Mouse (Mus musculus) stomach, embryonic 14.5 days (tissue): Measurements from ENCODE around the gene Nrcam. TPM values are rescaled to one million over a fixed set of nuclear protein-coding genes. Genes with fewer than 3 reads are reported as not detected.

Experiments
- ATAC-seq: fragments of 200-750 bp; cut with Nextera tagmentation; 2 replicates; pipeline ENCODE4 v1.8.0; 2017; ENCODE audit warnings: low read depth, moderate TSS enrichment; ENCODE audit not compliant: insufficient number of reproducible peaks, insufficient read depth, low FRiP score
- H3K27ac ChIP-seq: fragments of 300-500 bp; sonication (generic); 2 replicates; pipeline ENCODE4 v1.5.1; 2014; ENCODE audit warnings: mild to moderate bottlenecking, low read length, moderate library complexity, mixed read lengths
- H3K27me3 ChIP-seq: fragments of 300-500 bp; sonication (generic); 2 replicates; pipeline ENCODE4 v1.6.1; 2014; ENCODE audit warnings: low read length, control low read depth, mixed read lengths; ENCODE audit not compliant: control insufficient read depth, insufficient read depth
- H3K36me3 ChIP-seq: fragments of 300-500 bp; sonication (generic); 2 replicates; pipeline ENCODE4 v1.6.1; 2014; ENCODE audit warnings: mild to moderate bottlenecking, control low read depth, low read length, moderate library complexity, mixed read lengths; ENCODE audit not compliant: control insufficient read depth, insufficient read depth
- H3K4me1 ChIP-seq: fragments of 300-500 bp; sonication (generic); 2 replicates; pipeline ENCODE4 v1.6.1; 2014; ENCODE audit warnings: low read length, control low read depth, mixed read lengths; ENCODE audit not compliant: control insufficient read depth, insufficient read depth
- H3K4me2 ChIP-seq: fragments of 300-500 bp; sonication (generic); replicated peaks from 2 replicates; pipeline ENCODE4 v1.6.1; 2014; ENCODE audit warnings: low read depth, low read length, control low read depth
- H3K4me3 ChIP-seq: fragments of 300-500 bp; sonication (generic); 2 replicates; pipeline ENCODE4 v1.5.1; 2014; ENCODE audit warnings: low read depth, low read length, control low read depth
- H3K9ac ChIP-seq: fragments of 300-500 bp; sonication (generic); replicated peaks from 2 replicates; pipeline ENCODE4 v1.6.1; 2014; ENCODE audit warnings: low read depth, mild to moderate bottlenecking, control low read depth, low read length, moderate library complexity, mixed read lengths
- H3K9me3 ChIP-seq: fragments of 300-500 bp; sonication (generic); 2 replicates; pipeline ENCODE4 v1.6.1; 2016; ENCODE audit warnings: low read depth, low read length, control low read depth; ENCODE audit not compliant: control insufficient read depth
- WGBS: fragments of 180-500 bp; shearing (Covaris S2); extraction: QIAGEN DNeasy Blood & Tissue Kit; methylation state at CpG from one replicate; pipeline ENCODE4 v1.1.7; 2014; 5-methylcytosine and 5-hydroxymethylcytosine counted together
- polyA plus RNA-seq: library from polyadenylated mRNA; unstranded; fragments of >200 nt; fragmentation: Nextera tagmentation; extraction: Ambion mirVana; gene quantifications from 2 replicates; pipeline ENCODE4 v1.2.1, GENCODE M21; 2014

The Nrcam gene
- polyA plus RNA-seq, 1 experiment from 2014 or later, result 10.1 TPM

DNA sequence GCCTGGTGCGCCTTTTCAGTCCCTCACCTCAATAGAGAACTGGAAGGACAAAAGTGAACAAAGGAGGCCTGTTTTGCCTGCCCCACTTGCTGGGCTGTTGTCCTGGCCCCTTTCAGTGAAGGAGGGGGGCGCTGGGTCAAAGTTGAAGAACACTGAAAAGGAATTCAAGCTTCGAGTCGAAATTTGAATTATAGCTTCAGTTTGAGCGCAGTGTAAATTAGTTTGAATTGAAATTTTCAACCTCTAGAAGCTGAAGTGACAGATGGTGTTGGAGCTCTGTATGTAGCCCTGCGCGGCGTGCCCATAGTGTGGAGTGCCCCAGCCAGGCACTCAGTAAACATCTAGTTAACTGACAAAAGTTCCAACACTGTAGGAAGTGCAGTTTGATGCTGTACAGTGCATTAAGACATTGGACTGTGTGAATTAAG, 9.5 kb downstream of the Nrcam start:
- H3K36me3 ChIP-seq, result no peaks in the 10 kb centered on the region
- ATAC-seq, result no peak

DNA sequence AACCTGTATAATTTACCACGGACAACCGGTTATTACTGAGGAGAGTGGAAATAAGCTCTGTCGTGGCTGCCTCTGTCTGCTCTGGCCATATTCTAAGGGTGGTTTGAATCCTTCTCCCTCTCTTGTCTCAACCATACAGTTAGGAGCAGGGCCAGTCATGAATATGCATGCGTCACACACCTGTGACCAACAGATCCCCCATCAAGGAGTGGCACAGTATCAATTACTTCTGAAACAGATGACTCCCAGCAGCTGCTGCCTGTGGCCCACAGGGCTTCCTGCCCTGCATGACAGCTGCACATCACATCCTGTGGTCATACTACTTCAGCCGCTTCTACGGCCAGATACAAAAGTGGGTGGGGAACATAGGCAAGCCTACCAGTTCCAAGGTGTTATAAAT, 15.4 kb downstream of the Nrcam start:
- WGBS, result 65% methylated on average over 6 of the region's 6 CpGs
- no peak overlapping the region for H3K4me2 ChIP-seq
- H3K27ac ChIP-seq, result no peak overlapping the region
- no peaks in the 10 kb centered on the region for H3K36me3 ChIP-seq
- no peaks in the 10 kb centered on the region for H3K9me3 ChIP-seq
- no peaks in the 10 kb centered on the region for H3K27me3 ChIP-seq
- no peak overlapping the region for H3K9ac ChIP-seq
- no peak overlapping the region for H3K4me3 ChIP-seq
- no peak for ATAC-seq
- H3K4me1 ChIP-seq, result no peaks in the 10 kb centered on the region

More for the DNA sequence above, 9.5 kb downstream of the Nrcam start:
- Histone ChIP-seq H3K4me2 (no peak overlapping the region), H3K9ac (no peak overlapping the region), H3K27me3 (no peaks in the 10 kb centered on the region), H3K9me3 (no peaks in the 10 kb centered on the region), H3K4me3 (no peak overlapping the region), H3K27ac (no peak overlapping the region), H3K4me1 (no peaks in the 10 kb centered on the region)
- 36% methylated on average over 8 of the region's 8 CpGs for WGBS

DNA sequence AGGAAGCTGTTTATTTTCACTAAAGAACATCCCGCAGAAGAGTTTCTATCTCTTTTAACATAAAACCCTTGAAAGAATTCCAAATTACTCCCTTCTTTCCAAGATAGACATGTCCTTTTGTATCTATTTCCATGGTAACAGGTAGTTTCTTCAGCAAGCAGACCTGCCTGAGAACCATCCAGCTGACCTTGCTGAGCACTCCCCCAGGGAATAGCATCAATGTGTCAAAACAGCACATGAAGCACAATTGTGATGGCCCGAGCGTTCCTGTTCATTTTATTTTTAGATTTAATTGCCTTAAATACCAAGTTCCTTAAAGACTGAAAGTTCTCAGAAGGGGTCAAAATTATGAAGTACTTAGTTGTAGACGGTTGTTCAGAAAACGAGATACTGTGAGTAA, 16.6 kb downstream of the Nrcam start:
- Histone ChIP-seq H3K27me3 (no peaks in the 10 kb centered on the region), H3K4me1 (no peaks in the 10 kb centered on the region), H3K36me3 (no peaks in the 10 kb centered on the region), H3K4me3 (no peak overlapping the region), H3K9me3 (no peaks in the 10 kb centered on the region), H3K4me2 (no peak overlapping the region), H3K9ac (no peak overlapping the region), H3K27ac (no peak overlapping the region)
- WGBS, result 61% methylated on average over 5 of the region's 5 CpGs
- ATAC-seq, result no peak

DNA sequence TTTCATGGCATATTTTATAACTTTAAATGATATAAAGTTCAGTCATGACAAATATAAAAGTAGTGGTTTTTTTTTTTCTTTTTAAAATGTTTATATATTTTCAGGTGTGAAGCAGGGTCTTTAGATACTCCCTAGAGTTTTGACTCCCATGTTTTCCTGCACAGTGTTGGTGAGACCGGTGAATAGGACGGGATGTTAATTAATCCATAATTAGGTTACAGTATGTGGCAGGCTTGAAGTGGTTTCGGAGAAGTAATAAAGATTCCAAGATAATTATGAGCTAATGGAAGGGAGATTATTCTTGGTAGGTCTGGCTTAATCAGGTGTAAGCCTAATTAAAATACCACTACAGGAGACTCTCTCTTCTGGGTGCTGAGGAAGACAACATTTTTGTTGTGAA, 17.5 kb downstream of the Nrcam start:
- Histone ChIP-seq H3K4me2 (no peak overlapping the region), H3K9me3 (no peaks in the 10 kb centered on the region), H3K36me3 (no peaks in the 10 kb centered on the region), H3K9ac (no peak overlapping the region), H3K27ac (no peak overlapping the region), H3K27me3 (no peaks in the 10 kb centered on the region), H3K4me1 (no peaks in the 10 kb centered on the region), H3K4me3 (no peak overlapping the region)
- no peak for ATAC-seq
- 77% methylated on average over 3 of the region's 3 CpGs for WGBS

DNA sequence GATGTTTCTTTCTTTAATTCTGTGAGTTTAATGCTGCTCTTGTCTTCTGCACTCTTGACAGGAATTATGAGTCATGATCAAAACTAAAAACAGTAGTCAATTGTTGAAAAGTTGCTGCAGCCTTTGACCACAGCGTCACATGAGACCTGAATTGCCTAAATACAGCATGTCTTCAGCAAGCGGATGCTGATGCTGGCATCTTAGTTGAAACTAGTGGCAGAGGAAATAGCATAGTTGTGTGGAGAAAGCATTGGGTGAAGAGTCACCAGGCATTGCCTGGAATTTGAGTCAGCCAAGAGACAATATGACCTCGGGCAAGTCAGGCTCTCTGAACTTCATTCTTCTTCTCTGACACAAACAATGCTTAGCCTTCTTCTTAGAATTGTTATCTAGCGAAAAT, 26.4 kb downstream of the Nrcam start:
- WGBS, result 79% methylated on average over 4 of the region's 4 CpGs
- Histone ChIP-seq H3K9ac (no peak overlapping the region), H3K4me3 (no peak overlapping the region), H3K4me1 (no peaks in the 10 kb centered on the region), H3K4me2 (no peak overlapping the region), H3K36me3 (no peaks in the 10 kb centered on the region), H3K9me3 (no peaks in the 10 kb centered on the region), H3K27me3 (no peaks in the 10 kb centered on the region), H3K27ac (no peak overlapping the region)
- no peak for ATAC-seq

DNA sequence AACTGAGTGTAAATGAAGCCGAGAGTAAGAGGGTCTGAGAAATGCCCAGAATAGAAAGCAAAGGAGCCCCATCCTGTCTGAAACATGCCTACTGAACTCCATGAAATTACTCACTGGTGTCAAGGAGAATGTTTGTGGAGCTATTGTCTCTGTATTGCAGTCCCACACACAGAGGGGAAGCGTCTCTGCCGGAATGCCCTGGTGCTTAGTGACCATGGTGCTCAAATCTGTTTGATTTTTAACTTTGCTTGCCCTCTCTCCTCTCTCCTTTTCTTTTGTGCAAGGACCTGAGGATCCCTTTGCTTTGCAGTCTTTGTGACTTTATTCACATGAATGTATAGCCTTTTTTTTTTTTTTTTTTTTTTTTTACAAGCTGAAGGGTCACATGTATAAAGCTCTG, 28.8 kb downstream of the Nrcam start:
- WGBS, result 40% methylated on average over 3 of the region's 3 CpGs
- ATAC-seq, result no peak
- no peaks in the 10 kb centered on the region for H3K4me1 ChIP-seq
- no peaks in the 10 kb centered on the region for H3K27me3 ChIP-seq
- H3K36me3 ChIP-seq, result no peaks in the 10 kb centered on the region
- H3K27ac ChIP-seq, result no peak overlapping the region
- no peak overlapping the region for H3K4me2 ChIP-seq
- no peak overlapping the region for H3K9ac ChIP-seq
- H3K9me3 ChIP-seq, result no peaks in the 10 kb centered on the region
- no peak overlapping the region for H3K4me3 ChIP-seq

DNA sequence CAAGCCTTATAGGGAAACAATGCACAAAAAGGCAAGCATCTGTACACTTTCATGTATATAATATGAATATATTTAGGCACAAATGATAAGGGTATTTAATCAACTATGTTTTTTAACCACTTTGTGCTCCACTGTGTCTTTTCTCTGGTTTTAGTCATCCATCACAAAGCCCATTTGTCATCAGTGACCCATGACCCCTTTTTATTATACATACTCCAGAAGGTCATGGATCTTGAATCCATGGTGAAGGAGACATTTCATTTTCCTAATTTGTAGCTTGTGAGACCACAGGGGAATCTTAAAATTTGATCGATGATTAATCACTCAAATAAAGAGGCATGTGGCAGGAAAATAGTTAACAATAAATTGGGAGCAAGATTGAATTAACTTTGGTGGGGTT, 29.2 kb downstream of the Nrcam start:
- Histone ChIP-seq H3K36me3 (no peaks in the 10 kb centered on the region), H3K9ac (no peak overlapping the region), H3K27me3 (no peaks in the 10 kb centered on the region), H3K4me3 (no peak overlapping the region), H3K9me3 (no peaks in the 10 kb centered on the region), H3K27ac (no peak overlapping the region), H3K4me2 (no peak overlapping the region), H3K4me1 (no peaks in the 10 kb centered on the region)
- ATAC-seq, result no peak
- WGBS, result 79% methylated on average over 1 of the region's 1 CpGs

DNA sequence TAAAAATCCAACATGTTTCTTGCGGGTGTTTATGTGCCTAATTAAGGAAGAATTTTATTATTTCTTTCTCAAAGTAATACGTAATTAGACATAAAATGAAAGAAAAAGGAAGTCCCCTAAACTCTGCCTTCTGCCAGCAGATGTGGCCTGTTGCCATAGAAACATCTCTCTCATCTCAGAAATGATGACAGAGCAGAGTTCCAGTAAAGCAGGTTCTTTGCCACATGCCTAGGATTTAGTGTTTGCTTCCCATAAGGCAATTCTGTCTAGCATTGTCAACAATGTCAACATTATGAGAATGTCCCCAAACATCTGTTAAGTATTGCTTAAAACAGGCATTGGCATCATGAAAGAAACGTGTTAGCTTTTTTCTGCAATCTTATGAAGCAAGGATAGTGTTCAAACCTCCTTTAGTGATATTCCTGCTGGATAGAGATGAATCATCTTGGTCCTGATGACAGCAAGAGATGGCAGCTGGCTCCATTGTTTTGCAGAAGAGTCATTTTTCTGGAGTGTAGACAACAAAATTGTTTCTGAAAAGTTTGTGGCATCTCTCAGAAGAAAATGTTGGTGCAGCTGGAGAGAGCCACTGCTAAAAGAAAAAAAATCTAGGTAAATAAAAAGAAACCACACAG, 42.5 kb downstream of the Nrcam start:
- ATAC-seq, result no peak
- WGBS, result 64% methylated on average over 3 of the region's 3 CpGs
- H3K4me2 ChIP-seq, result no peak overlapping the region

DNA sequence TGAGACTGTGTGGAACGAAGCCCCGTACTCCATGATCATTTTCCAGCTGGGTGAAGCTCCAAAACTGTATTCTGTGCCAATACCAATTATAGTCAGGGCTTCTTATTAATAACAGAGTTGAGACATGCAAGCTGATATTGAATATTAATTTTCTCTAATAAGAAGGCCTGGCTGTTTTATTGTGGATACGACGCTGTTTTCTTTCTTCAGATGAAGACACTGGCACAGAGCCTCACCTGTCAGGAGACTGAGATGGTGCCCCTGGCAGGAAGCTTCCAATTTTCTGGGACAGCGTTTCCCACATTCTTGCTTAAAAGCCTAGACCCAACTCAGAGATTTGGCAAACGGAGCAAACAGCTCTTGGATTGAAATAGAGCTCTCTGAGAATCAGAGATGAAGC, 47.3 kb downstream of the Nrcam start:
- H3K9ac ChIP-seq, result no peak overlapping the region
- ATAC-seq, result no peak
- H3K36me3 ChIP-seq, result no peaks in the 10 kb centered on the region
- no peak overlapping the region for H3K4me2 ChIP-seq
- no peaks in the 10 kb centered on the region for H3K27me3 ChIP-seq
- 80% methylated on average over 6 of the region's 6 CpGs for WGBS
- no peak overlapping the region for H3K27ac ChIP-seq
- no peaks in the 10 kb centered on the region for H3K4me1 ChIP-seq
- H3K9me3 ChIP-seq, result no peaks in the 10 kb centered on the region
- H3K4me3 ChIP-seq, result no peak overlapping the region

More for the DNA sequence above, 42.5 kb downstream of the Nrcam start:
- Histone ChIP-seq H3K27ac (no peak overlapping the region), H3K27me3 (no peaks in the 10 kb centered on the region), H3K9ac (no peak overlapping the region), H3K4me1 (no peaks in the 10 kb centered on the region), H3K9me3 (no peaks in the 10 kb centered on the region), H3K4me3 (no peak overlapping the region), H3K36me3 (no peaks in the 10 kb centered on the region)
